Mouse (Mus musculus) liver, embryonic 14.5 days (tissue): ENCODE results near the gene Fa2h.

Experiments
- CTCF ChIP-seq: IDR thresholded peaks from 2 replicates; pipeline ENCODE4 v1.5.1; 2016; ENCODE audit warnings: antibody characterized with exemption, low read depth, control low read depth
- EP300 ChIP-seq: IDR thresholded peaks from 2 replicates; pipeline ENCODE4 v1.6.1; 2016; ENCODE audit warnings: antibody characterized with exemption, low read depth

GRCm38 (mm10) chr8:111367350-111367749 is 26.3 kb downstream of the Fa2h start:
- TF ChIP-seq CTCF, result no peak
- no peak for TF ChIP-seq EP300
